Mouse (Mus musculus) liver, embryonic 14.5 days (tissue): ENCODE measurements around the gene Hirip3.

Experiments used
- CTCF ChIP-seq: IDR thresholded peaks from 2 replicates; pipeline ENCODE4 v1.5.1; 2016; ENCODE audit warnings: antibody characterized with exemption, low read depth, control low read depth
- EP300 ChIP-seq: IDR thresholded peaks from 2 replicates; pipeline ENCODE4 v1.6.1; 2016; ENCODE audit warnings: antibody characterized with exemption, low read depth

DNA sequence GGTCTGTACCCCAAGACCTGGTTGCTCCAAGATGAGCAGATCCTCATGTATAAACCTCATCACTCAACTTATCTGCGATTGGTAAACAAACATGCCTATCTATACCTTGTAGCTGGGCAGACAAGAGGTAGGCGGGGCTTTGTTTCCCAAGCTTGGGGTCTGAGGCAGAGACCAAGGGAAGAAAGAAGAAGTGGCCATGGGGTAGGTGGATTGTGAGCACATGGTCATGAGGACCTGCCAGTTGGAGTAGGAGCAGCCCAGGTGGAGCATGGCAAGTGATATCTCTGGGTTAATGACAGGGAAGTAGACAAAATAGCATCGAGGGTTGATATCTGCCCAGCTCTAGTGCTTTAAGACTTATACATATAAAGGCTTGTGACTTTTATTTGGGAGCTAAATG is 53.1 kb downstream of the Hirip3 start:
- TF ChIP-seq CTCF (no peak), EP300 (no peak)
